Mouse (Mus musculus): ENCODE data around the gene Nedd4.
"Not testable (repeated sequence)": the region's sequence is repeated elsewhere in the genome, so short reads cannot be mapped to it uniquely, and the experiment has no call there.

Nedd4 gene

DNA sequence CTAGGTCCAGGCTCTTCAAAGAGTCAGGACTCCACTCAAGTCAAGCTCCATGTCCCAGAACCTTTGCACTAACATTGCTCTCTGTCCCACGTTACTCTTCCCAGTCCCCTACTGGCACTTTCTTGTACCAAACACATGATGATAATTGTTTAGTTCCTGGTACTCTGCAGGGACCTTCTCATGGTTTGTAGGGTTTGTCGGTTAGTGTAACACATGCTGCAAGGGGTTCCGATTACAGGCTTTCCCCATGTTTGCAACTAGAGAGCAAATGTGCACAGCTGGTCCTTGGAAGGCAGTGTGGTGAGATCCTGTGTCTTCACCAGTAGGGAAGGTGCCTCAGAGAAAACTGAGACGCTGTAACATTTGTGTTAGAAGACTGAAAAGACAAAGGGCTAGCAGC lies 8.6 kb upstream of the Nedd4 start:
- DNase-seq (ENCODE audit: low read depth), result no peak

GRCm38 (mm10) chr9:72654593-72655242 lies 7.4 kb upstream of the Nedd4 start:
- no peak for DNase-seq (ENCODE audit: low read depth)

DNA sequence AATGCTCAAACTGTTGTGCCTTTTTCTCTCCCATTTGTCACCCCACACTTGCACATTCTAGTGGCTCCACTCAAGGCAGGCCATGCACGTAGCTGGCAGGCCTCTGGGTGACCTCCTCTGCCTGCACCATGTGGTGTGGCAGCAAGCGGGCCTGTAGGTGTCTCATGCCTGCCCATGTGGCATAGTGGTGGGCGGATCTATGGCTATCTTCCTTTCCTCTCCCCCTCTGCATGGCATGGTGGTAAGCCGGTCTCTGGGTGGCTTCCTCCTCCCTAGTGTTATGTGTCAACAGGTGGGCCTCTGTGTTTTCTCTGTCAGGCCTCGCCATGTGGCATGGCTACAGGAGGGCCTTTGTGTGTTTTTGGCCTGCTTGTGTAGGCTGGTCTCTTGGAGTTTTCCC lies 6.5 kb upstream of the Nedd4 start:
- DNase-seq (ENCODE audit: low read depth), result no peak

- DNase-seq (ENCODE audit: low read depth), result no peak
Observed at GRCm38 (mm10) chr9:72656491-72656890, 5.7 kb upstream of the Nedd4 start.

GRCm38 (mm10) chr9:72656940-72657339 lies 5.2 kb upstream of the Nedd4 start:
- DNase-seq (ENCODE audit: low read depth), result no peak

- no peak for DNase-seq (ENCODE audit: low read depth)
Observed at GRCm38 (mm10) chr9:72657694-72658093, 4.5 kb upstream of the Nedd4 start.

GRCm38 (mm10) chr9:72660139-72660538 lies 2.0 kb upstream of the Nedd4 start:
- no peak for DNase-seq (ENCODE audit: low read depth)

- no peak for DNase-seq (ENCODE audit: low read depth)
Observed at GRCm38 (mm10) chr9:72660911-72661310, 1.2 kb upstream of the Nedd4 start.

DNA sequence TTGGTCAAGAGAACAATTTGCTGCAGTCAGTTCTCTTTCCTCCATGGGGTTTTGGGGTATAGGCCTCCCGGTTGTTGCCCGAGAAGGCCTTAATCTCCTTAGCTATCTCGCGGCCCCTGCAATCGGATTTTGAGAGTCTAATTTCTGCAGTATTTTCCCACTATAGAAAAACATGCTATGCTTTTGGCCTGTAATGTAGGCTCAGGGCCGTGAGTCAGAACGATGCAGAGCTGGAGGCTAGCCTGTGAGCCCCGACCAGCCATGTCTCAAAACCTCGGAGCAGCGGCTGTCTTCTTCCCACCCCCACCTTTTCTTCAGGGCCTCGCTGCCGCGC lies 618 bp upstream of the Nedd4 start:
- no peak for DNase-seq (ENCODE audit: low read depth)

- DNase-seq (ENCODE audit: low read depth), result peak; percentile 85
Observed at GRCm38 (mm10) chr9:72662691-72663533, 766 bp downstream of the Nedd4 start.

DNA sequence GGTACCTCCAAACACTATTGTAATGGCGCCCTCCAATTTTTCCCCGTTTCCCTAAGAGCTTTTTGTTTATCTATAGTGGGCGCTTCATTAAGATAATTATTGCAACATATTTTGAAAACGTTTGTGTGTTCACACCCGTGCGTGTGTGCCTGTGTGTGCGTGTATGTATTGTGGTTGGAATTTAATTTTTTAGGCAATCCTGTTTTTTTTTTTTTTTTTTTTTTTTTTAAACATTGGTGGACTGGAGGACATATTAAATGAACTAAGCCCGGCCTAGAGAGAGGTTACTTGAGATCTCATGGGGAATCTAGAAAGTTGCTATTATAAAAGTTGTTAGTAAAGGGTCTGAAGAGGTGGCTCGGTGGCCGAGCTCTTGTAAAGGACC lies 1.4 kb downstream of the Nedd4 start:
- no peak for DNase-seq (ENCODE audit: low read depth)

DNA sequence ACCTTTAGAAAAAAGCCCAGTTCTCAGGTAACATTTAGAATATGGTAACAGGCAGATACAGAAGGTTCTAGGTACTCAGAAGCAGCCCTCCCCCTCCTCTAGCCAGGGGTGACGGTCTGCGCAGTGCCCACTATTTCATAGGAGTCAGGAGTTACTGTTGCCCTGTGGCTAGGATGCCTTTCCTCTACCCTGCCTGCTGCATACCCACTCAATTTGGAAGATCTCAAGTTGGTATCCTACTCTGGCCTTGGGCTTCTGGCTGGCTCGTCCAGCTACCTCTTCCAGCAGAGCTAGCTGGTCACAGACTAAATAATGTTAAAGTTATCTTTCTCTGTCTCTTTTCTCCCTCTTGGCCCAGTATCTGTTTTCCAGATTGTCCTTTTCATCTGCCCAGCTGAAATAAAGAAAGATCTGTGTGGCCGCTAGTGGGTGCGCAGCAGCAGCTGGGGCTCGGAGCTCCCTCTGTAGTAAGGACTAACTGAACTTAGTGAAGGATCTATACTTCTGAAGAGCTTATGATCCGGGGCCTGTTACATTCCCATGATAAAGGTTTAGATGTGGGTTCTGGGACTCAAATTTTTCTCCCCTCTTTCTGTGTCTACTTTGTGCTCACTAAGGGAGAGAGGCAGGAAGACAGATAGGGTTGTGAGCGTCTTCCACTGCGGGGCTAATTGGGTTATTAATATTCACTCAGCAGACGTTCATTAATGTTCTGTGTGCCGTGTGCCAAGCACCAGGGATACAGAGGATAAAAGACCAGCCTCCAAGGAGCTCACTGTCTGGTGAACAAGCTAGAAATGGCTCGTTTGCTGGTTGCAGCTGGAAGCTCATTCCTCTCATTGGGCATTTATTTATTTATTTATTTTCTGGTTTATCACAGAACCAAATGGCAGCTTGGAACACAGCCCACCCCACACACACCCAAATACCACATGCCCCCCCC lies 2.5 kb downstream of the Nedd4 start:
- no peak for DNase-seq (ENCODE audit: low read depth)

DNA sequence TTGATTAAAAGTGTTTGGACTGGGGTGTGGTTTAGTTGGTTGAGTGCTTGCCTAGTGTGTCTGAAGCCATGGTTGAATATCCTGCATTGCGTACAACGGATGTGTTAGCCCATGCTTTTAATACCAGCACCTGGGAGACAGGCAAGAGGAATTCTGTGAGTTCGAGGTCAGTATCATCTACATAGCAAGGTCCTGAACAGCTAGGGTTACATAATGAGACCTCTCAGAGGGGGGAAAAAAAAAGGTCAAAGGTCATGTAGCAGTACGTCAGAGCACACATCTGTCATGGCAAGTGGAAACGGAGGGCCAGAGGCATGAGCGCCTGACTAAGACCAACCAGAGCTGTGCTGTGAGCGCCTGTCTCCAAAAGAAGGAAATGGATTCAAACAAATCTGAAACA lies 3.4 kb downstream of the Nedd4 start:
- DNase-seq (ENCODE audit: low read depth), result no peak

- not testable (repeated sequence) for DNase-seq (ENCODE audit: low read depth)
Observed at GRCm38 (mm10) chr9:72666352-72667021, 4.3 kb downstream of the Nedd4 start.

GRCm38 (mm10) chr9:72667126-72667525 lies 5.0 kb downstream of the Nedd4 start:
- DNase-seq (ENCODE audit: low read depth), result no peak

- DNase-seq (ENCODE audit: low read depth), result no peak
Observed at GRCm38 (mm10) chr9:72669383-72669782, 7.2 kb downstream of the Nedd4 start.

DNA sequence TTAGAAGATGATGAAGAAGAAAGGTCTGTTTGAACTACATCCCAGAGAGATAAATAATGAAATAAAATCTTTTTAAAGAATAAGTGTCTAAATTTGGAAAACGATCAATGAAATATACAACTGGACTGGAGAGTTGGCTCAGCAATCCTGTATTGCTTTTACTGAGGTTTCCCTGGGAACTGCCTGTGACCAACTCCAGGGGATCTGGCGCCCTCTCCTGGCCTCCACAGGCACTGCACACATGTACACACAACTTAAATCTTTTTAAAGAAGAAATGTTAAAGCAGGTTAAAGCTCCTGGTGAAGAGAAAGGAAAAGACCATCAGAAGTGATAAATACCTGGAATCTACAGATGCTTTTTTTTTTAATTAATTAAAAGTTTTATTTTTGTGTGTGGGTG lies 10.2 kb downstream of the Nedd4 start:
- DNase-seq (ENCODE audit: low read depth), result no peak

GRCm38 (mm10) chr9:72674957-72675744 lies 13.0 kb downstream of the Nedd4 start:
- DNase-seq (ENCODE audit: low read depth), result no peak

- no peak for DNase-seq (ENCODE audit: low read depth)
Observed at GRCm38 (mm10) chr9:72675745-72676200, 13.6 kb downstream of the Nedd4 start.

DNA sequence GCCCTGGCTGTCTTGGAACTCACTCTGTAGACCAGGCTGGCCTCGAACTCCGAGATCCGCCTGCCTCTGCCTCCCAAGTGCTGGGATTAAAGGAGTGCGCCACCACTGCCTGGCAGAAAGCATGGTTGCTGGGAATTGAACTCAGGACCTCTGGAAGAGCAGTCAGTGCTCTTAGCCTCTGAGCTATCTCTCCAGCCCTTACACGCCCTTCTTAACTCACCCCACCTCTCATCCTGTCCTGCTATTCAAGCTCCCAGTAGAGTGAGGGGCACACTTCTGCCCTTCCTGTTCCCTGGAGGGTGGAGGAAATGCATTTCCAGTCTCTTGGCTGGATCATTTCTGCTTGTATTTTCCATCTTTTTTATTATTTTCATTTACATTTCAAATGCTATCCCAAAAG lies 15.5 kb downstream of the Nedd4 start:
- DNase-seq (ENCODE audit: low read depth), result no peak

DNA sequence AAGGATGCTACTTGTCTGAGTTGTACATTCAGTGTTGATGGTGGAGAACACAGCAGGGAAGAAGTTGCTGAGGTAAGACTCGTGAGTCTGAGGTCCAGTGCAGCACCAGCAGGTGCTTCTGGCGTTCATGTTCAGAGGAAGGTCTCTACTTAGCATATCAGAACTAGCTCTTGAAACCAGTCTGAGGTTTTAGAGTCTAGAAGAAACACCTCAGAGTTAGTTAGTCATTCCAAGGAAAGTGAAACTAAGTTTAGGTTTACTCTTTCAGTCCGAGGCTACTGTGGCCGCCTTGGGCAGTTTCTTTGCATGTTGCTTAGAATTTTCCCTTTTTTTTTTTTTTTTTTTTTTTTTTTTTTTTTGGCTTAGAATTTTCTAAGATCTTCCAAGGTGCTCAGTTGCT lies 16.6 kb downstream of the Nedd4 start:
- no peak for DNase-seq (ENCODE audit: low read depth)

Data from fibroblast of lung, adult 2 months (primary cell).